Mouse (Mus musculus): ENCODE data around the gene Atg101. TPM values are rescaled to one million over a fixed set of nuclear protein-coding genes. Genes with fewer than 3 reads are reported as not detected.
A peak's percentile ranks its signal among the peaks of the same experiment; 100 is the strongest.

Atg101 gene
- polyA plus RNA-seq, 1 experiment from 2014 or later = 92.4 TPM

GRCm38 (mm10) chr15:101302201-101302600 is 18.1 kb downstream of the Atg101 start:
- no peaks in the 10 kb centered on the region for H3K36me3 ChIP-seq (ENCODE audit: control insufficient read depth, insufficient read depth)
- no peak for ATAC-seq
- no peaks in the 10 kb centered on the region for H3K4me1 ChIP-seq (replicated peaks; ENCODE audit: control insufficient read depth, insufficient read depth, low read length)
- H3K9ac ChIP-seq (replicated peaks; ENCODE audit: low read depth, low read length) = no peak overlapping the region
- H3K27me3 ChIP-seq (replicated peaks; ENCODE audit: control insufficient read depth, insufficient read depth, low read length) = no peaks in the 10 kb centered on the region
- WGBS = 68% methylated on average over 3 of the region's 3 CpGs
- no peak overlapping the region for H3K4me3 ChIP-seq (replicated peaks; ENCODE audit: low read length)
- no peak overlapping the region for H3K27ac ChIP-seq (ENCODE audit: low read length)
- no peaks in the 10 kb centered on the region for H3K9me3 ChIP-seq (ENCODE audit: control insufficient read depth, low read length)
- no peak overlapping the region for H3K4me2 ChIP-seq (ENCODE audit: low read length)

GRCm38 (mm10) chr15:101303830-101304229 is 19.8 kb downstream of the Atg101 start:
- WGBS = 87% methylated on average over 4 of the region's 4 CpGs

GRCm38 (mm10) chr15:101306459-101306858 is 22.4 kb downstream of the Atg101 start:
- no peaks in the 10 kb centered on the region for H3K27me3 ChIP-seq (replicated peaks; ENCODE audit: control insufficient read depth, insufficient read depth, low read length)
- 93% methylated on average over 4 of the region's 4 CpGs for WGBS
- no peaks in the 10 kb centered on the region for H3K9me3 ChIP-seq (ENCODE audit: control insufficient read depth, low read length)

More at GRCm38 (mm10) chr15:101303830-101304229, 19.8 kb downstream of the Atg101 start:
- H3K9me3 ChIP-seq (ENCODE audit: control insufficient read depth, low read length) = no peaks in the 10 kb centered on the region
- H3K4me3 ChIP-seq (replicated peaks; ENCODE audit: low read length) = no peak overlapping the region
- no peaks in the 10 kb centered on the region for H3K27me3 ChIP-seq (replicated peaks; ENCODE audit: control insufficient read depth, insufficient read depth, low read length)
- H3K4me2 ChIP-seq (ENCODE audit: low read length) = no peak overlapping the region
- ATAC-seq = no peak
- no peak overlapping the region for H3K27ac ChIP-seq (ENCODE audit: low read length)
- no peaks in the 10 kb centered on the region for H3K4me1 ChIP-seq (replicated peaks; ENCODE audit: control insufficient read depth, insufficient read depth, low read length)
- H3K36me3 ChIP-seq (ENCODE audit: control insufficient read depth, insufficient read depth) = no peaks in the 10 kb centered on the region
- H3K9ac ChIP-seq (replicated peaks; ENCODE audit: low read depth, low read length) = no peak overlapping the region

GRCm38 (mm10) chr15:101308440-101309348 is 24.6 kb downstream of the Atg101 start:
- WGBS = 62% methylated on average over 13 of the region's 13 CpGs

More at GRCm38 (mm10) chr15:101306459-101306858, 22.4 kb downstream of the Atg101 start:
- Histone ChIP-seq H3K4me1 (replicated peaks; ENCODE audit: control insufficient read depth, insufficient read depth, low read length) (no peaks in the 10 kb centered on the region), H3K36me3 (ENCODE audit: control insufficient read depth, insufficient read depth) (no peaks in the 10 kb centered on the region), H3K27ac (ENCODE audit: low read length) (no peak overlapping the region), H3K4me2 (ENCODE audit: low read length) (no peak overlapping the region), H3K4me3 (replicated peaks; ENCODE audit: low read length) (no peak overlapping the region), H3K9ac (replicated peaks; ENCODE audit: low read depth, low read length) (no peak overlapping the region)
- no peak for ATAC-seq

GRCm38 (mm10) chr15:101309493-101309892 is 25.4 kb downstream of the Atg101 start:
- Histone ChIP-seq H3K9ac (replicated peaks; ENCODE audit: low read depth, low read length) (no peak overlapping the region), H3K4me2 (ENCODE audit: low read length) (no peak overlapping the region), H3K27me3 (replicated peaks; ENCODE audit: control insufficient read depth, insufficient read depth, low read length) (no peaks in the 10 kb centered on the region), H3K27ac (ENCODE audit: low read length) (no peak overlapping the region), H3K36me3 (ENCODE audit: control insufficient read depth, insufficient read depth) (no peaks in the 10 kb centered on the region), H3K4me3 (replicated peaks; ENCODE audit: low read length) (no peak overlapping the region), H3K4me1 (replicated peaks; ENCODE audit: control insufficient read depth, insufficient read depth, low read length) (0 out of 2 replicates have a peak, but pooled peaks cover 3% of the 10 kb centered on the region), H3K9me3 (ENCODE audit: control insufficient read depth, low read length) (no peaks in the 10 kb centered on the region)
- 43% methylated on average over 5 of the region's 5 CpGs for WGBS
- no peak; the same call in 1 of the 2 replicates for ATAC-seq

More at GRCm38 (mm10) chr15:101308440-101309348, 24.6 kb downstream of the Atg101 start:
- Histone ChIP-seq H3K4me1 (replicated peaks; ENCODE audit: control insufficient read depth, insufficient read depth, low read length) (0 out of 2 replicates have a peak, but pooled peaks cover 3% of the 10 kb centered on the region), H3K9ac (replicated peaks; ENCODE audit: low read depth, low read length) (no peak overlapping the region), H3K4me3 (replicated peaks; ENCODE audit: low read length) (no peak overlapping the region), H3K27ac (ENCODE audit: low read length) (no peak overlapping the region), H3K9me3 (ENCODE audit: control insufficient read depth, low read length) (no peaks in the 10 kb centered on the region), H3K27me3 (replicated peaks; ENCODE audit: control insufficient read depth, insufficient read depth, low read length) (no peaks in the 10 kb centered on the region), H3K36me3 (ENCODE audit: control insufficient read depth, insufficient read depth) (no peaks in the 10 kb centered on the region), H3K4me2 (ENCODE audit: low read length) (no peak overlapping the region)
- ATAC-seq = no peak

GRCm38 (mm10) chr15:101311087-101311770 is 27.2 kb downstream of the Atg101 start:
- WGBS = 48% methylated on average over 14 of the region's 15 CpGs
- H3K27ac ChIP-seq (ENCODE audit: low read length) = no peak overlapping the region; the same call in 1 of the 2 replicates
- no peaks in the 10 kb centered on the region for H3K9me3 ChIP-seq (ENCODE audit: control insufficient read depth, low read length)

GRCm38 (mm10) chr15:101312006-101312405 is 27.9 kb downstream of the Atg101 start:
- Histone ChIP-seq H3K4me1 (replicated peaks; ENCODE audit: control insufficient read depth, insufficient read depth, low read length) (0 out of 2 replicates have a peak, but pooled peaks cover 6% of the 10 kb centered on the region), H3K4me3 (replicated peaks; ENCODE audit: low read length) (no peak overlapping the region), H3K4me2 (ENCODE audit: low read length) (no peak overlapping the region), H3K9ac (replicated peaks; ENCODE audit: low read depth, low read length) (no peak overlapping the region), H3K9me3 (ENCODE audit: control insufficient read depth, low read length) (no peaks in the 10 kb centered on the region), H3K27ac (ENCODE audit: low read length) (no peak overlapping the region), H3K36me3 (ENCODE audit: control insufficient read depth, insufficient read depth) (no peaks in the 10 kb centered on the region), H3K27me3 (replicated peaks; ENCODE audit: control insufficient read depth, insufficient read depth, low read length) (no peaks in the 10 kb centered on the region)
- no peak for ATAC-seq
- 86% methylated on average over 6 of the region's 6 CpGs for WGBS

More at GRCm38 (mm10) chr15:101311087-101311770, 27.2 kb downstream of the Atg101 start:
- Histone ChIP-seq H3K4me3 (replicated peaks; ENCODE audit: low read length) (no peak overlapping the region), H3K27me3 (replicated peaks; ENCODE audit: control insufficient read depth, insufficient read depth, low read length) (no peaks in the 10 kb centered on the region), H3K9ac (replicated peaks; ENCODE audit: low read depth, low read length) (no peak overlapping the region), H3K4me2 (ENCODE audit: low read length) (no peak overlapping the region), H3K4me1 (replicated peaks; ENCODE audit: control insufficient read depth, insufficient read depth, low read length) (0 out of 2 replicates have a peak, but pooled peaks cover 6% of the 10 kb centered on the region), H3K36me3 (ENCODE audit: control insufficient read depth, insufficient read depth) (no peaks in the 10 kb centered on the region)
- no peak for ATAC-seq

GRCm38 (mm10) chr15:101315378-101315777 is 31.3 kb downstream of the Atg101 start:
- 77% methylated on average over 4 of the region's 4 CpGs for WGBS
- Histone ChIP-seq H3K9ac (replicated peaks; ENCODE audit: low read depth, low read length) (no peak overlapping the region), H3K4me1 (replicated peaks; ENCODE audit: control insufficient read depth, insufficient read depth, low read length) (0 out of 2 replicates have a peak, but pooled peaks cover 6% of the 10 kb centered on the region), H3K27me3 (replicated peaks; ENCODE audit: control insufficient read depth, insufficient read depth, low read length) (no peaks in the 10 kb centered on the region), H3K4me3 (replicated peaks; ENCODE audit: low read length) (no peak overlapping the region), H3K4me2 (ENCODE audit: low read length) (no peak overlapping the region; the same call in 1 of the 2 replicates), H3K27ac (ENCODE audit: low read length) (no peak overlapping the region), H3K36me3 (ENCODE audit: control insufficient read depth, insufficient read depth) (no peaks in the 10 kb centered on the region), H3K9me3 (ENCODE audit: control insufficient read depth, low read length) (no peaks in the 10 kb centered on the region)
- peak; percentile 9; the same call in 1 of the 2 replicates for ATAC-seq

- no peaks in the 10 kb centered on the region for H3K27me3 ChIP-seq (replicated peaks; ENCODE audit: control insufficient read depth, insufficient read depth, low read length)
- peak overlapping the region; percentile 27 for H3K4me2 ChIP-seq (ENCODE audit: low read length)
- WGBS = 0% methylated on average over 11 of the region's 11 CpGs
- peak overlapping the region; percentile 18 for H3K4me3 ChIP-seq (replicated peaks; ENCODE audit: low read length)
- no peaks in the 10 kb centered on the region for H3K36me3 ChIP-seq (ENCODE audit: control insufficient read depth, insufficient read depth)
- 0 out of 2 replicates have a peak, but pooled peaks cover 6% of the 10 kb centered on the region for H3K4me1 ChIP-seq (replicated peaks; ENCODE audit: control insufficient read depth, insufficient read depth, low read length)
- no peaks in the 10 kb centered on the region for H3K9me3 ChIP-seq (ENCODE audit: control insufficient read depth, low read length)
- H3K9ac ChIP-seq (replicated peaks; ENCODE audit: low read depth, low read length) = no peak overlapping the region
- no peak overlapping the region for H3K27ac ChIP-seq (ENCODE audit: low read length)
- ATAC-seq = peak; percentile 90
Measured at GRCm38 (mm10) chr15:101315832-101316231, 31.8 kb downstream of the Atg101 start.
